Mouse (Mus musculus): ENCODE results near the gene Nos3. TPM values are rescaled to one million over a fixed set of nuclear protein-coding genes. Genes with fewer than 3 reads are reported as not detected.
A peak's percentile ranks its signal among the peaks of the same experiment; 100 is the strongest.
"Not testable (repeated sequence)": the region's sequence is repeated elsewhere in the genome, so short reads cannot be mapped to it uniquely, and the experiment has no call there.

Gene Nos3
- polyA plus RNA-seq, 1 experiment from 2014 or later = 7.2 TPM

DNA sequence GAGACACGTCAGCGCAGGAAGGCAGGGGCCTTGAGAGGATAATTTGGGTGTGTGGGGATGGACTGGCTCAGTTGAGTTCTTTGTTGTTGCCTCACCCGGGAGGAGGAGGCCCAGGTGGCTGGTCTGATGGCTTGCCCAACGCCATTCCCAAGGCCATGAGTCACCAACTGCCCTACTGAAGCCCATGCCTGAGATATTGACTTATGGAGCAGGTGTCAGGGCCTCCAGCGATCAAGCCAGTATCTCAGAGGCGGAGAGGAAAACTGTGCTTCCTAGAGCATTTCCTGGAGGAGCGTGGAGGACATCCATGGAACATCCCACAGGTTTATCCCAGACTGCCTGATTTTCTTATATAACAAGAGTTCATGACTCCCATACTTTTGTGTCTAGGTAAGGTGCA is 28.1 kb downstream of the Nos3 start:
- Histone ChIP-seq H3K4me1 (replicated peaks; ENCODE audit: control insufficient read depth, insufficient read depth, low read length) (peaks cover 21% of the 10 kb centered on the region), H3K36me3 (ENCODE audit: control insufficient read depth, insufficient read depth, low read length) (0 out of 2 replicates have a peak, but pooled peaks cover 3% of the 10 kb centered on the region), H3K9ac (ENCODE audit: low read depth, low read length) (no peak overlapping the region), H3K27me3 (replicated peaks; ENCODE audit: control insufficient read depth, insufficient read depth, low read length) (peaks cover 20% of the 10 kb centered on the region), H3K27ac (ENCODE audit: low read depth, low read length) (no peak overlapping the region), H3K4me2 (no peak overlapping the region), H3K4me3 (ENCODE audit: low read depth, low read length) (no peak overlapping the region), H3K9me3 (ENCODE audit: control insufficient read depth, low read length) (no peaks in the 10 kb centered on the region)
- WGBS = 69% methylated on average over 7 of the region's 7 CpGs
- ATAC-seq (replicated peaks; ENCODE audit: low FRiP score) (no peak), DNase-seq (ENCODE audit: low spot score) (no peak)

DNA sequence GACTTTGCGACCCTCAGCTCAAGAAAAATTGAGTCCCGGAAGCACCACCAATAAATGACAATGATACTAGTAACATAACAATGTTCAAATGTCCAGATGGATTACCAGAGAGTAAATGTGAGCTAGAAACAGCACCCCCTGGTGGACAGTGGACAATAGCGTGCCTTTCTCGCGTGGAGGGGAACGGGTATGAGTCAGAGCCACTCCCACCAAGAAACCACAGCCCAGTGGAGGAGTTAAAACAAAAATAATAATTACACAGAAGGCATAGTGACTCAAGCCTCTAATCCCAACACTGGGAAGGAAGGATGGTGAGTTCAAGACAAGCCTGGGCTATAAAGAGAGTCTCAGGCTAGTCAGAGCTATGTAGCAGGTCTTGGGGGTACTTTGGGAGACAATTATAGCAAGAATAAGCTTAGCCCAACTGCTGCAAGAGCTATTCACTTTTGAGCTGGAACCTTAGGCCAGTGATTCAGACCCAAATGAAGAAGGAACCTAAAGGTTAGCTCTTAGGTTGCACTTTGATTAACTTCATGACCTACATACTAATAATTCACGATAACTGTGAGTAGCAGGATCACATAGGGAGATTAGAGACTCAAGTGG is 28.9 kb downstream of the Nos3 start, which contains the start of gene Abcb8:
TSS of gene Abcb8 (plus strand) at position 272 of the 606 bp plus-strand sequence.
- H3K9ac ChIP-seq (ENCODE audit: low read depth, low read length) = peak within 1 kb of the TSS; percentile 67
- H3K27me3 ChIP-seq (replicated peaks; ENCODE audit: control insufficient read depth, insufficient read depth, low read length) = peaks cover 12% of the 10 kb centered on the region
- peak; percentile 63 for DNase-seq (ENCODE audit: low spot score)
- peak within 1 kb of the TSS; percentile 63 for H3K4me3 ChIP-seq (ENCODE audit: low read depth, low read length)
- H3K4me2 ChIP-seq = peak within 1 kb of the TSS; percentile 72
- no peak for ATAC-seq (replicated peaks; ENCODE audit: low FRiP score)
- H3K4me1 ChIP-seq (replicated peaks; ENCODE audit: control insufficient read depth, insufficient read depth, low read length) = peaks cover 15% of the 10 kb centered on the region
- 20% methylated on average over 7 of the region's 7 CpGs for WGBS
- H3K36me3 ChIP-seq (ENCODE audit: control insufficient read depth, insufficient read depth, low read length) = 0 out of 2 replicates have a peak, but pooled peaks cover 3% of the 10 kb centered on the region
- H3K27ac ChIP-seq (ENCODE audit: low read depth, low read length) = peak within 1 kb of the TSS; percentile 64
- H3K9me3 ChIP-seq (ENCODE audit: control insufficient read depth, low read length) = no peaks in the 10 kb centered on the region

DNA sequence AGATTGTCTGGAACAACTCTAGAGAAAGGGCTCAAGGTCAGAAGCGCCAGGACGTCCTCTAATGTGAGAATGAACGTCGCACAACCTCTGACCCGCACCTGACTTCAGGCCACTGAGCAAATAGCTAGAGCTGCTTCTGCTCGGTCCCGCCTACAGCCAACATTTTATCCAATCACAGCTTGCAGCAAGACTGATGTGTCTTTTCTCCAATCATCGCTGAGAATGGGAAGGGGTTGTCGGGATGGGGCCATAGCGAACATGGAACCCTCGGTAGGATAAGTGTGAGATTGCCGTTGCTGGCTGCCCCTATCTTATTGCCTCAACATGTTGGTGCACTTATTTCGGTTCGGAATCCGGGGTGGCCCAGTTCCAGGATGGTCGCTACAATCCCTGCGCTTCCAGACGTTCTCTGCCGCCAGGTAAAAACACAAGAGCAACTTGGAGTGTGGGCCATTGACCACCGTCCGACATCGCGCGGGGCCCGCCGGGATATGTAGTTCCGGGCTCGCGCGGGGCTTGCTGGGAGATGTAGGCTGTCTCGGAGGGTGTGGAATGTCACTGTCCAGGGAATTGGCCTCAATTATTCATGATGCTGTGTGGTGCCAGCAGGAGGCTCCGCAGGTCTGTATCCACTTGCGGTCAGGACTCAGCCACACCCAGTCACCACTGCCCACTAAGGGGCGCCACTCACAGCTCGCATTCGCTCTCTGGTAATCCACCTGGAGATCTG is 29.7 kb downstream of the Nos3 start:
- ATAC-seq (replicated peaks; ENCODE audit: low FRiP score) = peak; percentile 94

DNA sequence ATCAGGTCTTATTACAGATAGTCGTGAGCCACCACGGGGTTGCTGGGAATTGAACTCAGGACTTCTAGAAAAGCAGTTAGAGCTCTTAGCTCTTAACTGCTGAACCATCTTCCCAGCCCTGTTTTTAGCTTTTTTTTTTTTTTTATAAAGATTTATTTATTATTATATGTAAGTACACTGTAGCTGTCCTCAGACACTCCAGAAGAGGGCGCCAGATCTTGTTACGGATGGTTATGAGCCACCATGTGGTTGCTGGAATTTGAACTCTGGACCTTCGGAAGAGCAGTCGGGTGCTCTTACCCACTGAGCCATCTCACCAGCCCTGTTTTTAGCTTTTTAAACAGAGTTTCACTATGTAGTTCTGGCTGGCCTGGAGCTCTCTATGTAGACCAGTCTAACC is 31.6 kb downstream of the Nos3 start:
- not testable (repeated sequence) for DNase-seq (ENCODE audit: low spot score); H3K27me3 ChIP-seq (replicated peaks; ENCODE audit: control insufficient read depth, insufficient read depth, low read length); H3K4me1 ChIP-seq (replicated peaks; ENCODE audit: control insufficient read depth, insufficient read depth, low read length); H3K4me2 ChIP-seq; H3K9ac ChIP-seq (ENCODE audit: low read depth, low read length); ATAC-seq (replicated peaks; ENCODE audit: low FRiP score); H3K36me3 ChIP-seq (ENCODE audit: control insufficient read depth, insufficient read depth, low read length); H3K27ac ChIP-seq (ENCODE audit: low read depth, low read length); H3K9me3 ChIP-seq (ENCODE audit: control insufficient read depth, low read length); H3K4me3 ChIP-seq (ENCODE audit: low read depth, low read length)
- 81% methylated on average over 6 of the region's 6 CpGs for WGBS

More for the DNA sequence above, 29.7 kb downstream of the Nos3 start:
- WGBS = 1% methylated on average over 36 of the region's 36 CpGs
- Histone ChIP-seq H3K9ac (ENCODE audit: low read depth, low read length) (peak overlapping the region; percentile 67), H3K27ac (ENCODE audit: low read depth, low read length) (peak overlapping the region; percentile 64), H3K9me3 (ENCODE audit: control insufficient read depth, low read length) (no peaks in the 10 kb centered on the region), H3K27me3 (replicated peaks; ENCODE audit: control insufficient read depth, insufficient read depth, low read length) (0 out of 2 replicates have a peak, but pooled peaks cover 5% of the 10 kb centered on the region), H3K4me2 (peak overlapping the region; percentile 72), H3K4me1 (replicated peaks; ENCODE audit: control insufficient read depth, insufficient read depth, low read length) (peaks cover 13% of the 10 kb centered on the region), H3K36me3 (ENCODE audit: control insufficient read depth, insufficient read depth, low read length) (0 out of 2 replicates have a peak, but pooled peaks cover 3% of the 10 kb centered on the region), H3K4me3 (ENCODE audit: low read depth, low read length) (peak overlapping the region; percentile 63)
- peak; percentile 96 for DNase-seq (ENCODE audit: low spot score)

DNA sequence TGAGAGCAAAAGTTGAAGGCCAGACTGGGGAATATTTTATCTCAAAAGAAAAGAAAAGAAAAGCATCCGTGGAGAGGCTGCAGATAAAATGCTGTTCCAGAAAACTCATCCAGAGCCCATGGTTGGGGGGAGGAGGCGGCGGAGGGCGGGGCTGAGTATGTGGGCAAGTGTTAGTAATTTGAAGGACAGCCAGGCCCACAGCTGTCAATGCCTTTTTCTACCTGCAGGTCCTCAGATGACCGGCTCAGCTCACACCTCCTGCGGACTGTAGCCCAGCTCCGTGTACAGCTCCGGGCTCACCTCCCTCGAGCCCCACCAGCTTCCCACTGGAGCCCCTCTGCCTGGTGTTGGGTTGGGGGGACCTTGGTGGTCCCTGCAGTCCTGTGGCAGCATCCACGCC is 35.1 kb downstream of the Nos3 start:
- Histone ChIP-seq H3K4me2 (no peak overlapping the region), H3K27me3 (replicated peaks; ENCODE audit: control insufficient read depth, insufficient read depth, low read length) (no peaks in the 10 kb centered on the region), H3K9me3 (ENCODE audit: control insufficient read depth, low read length) (no peaks in the 10 kb centered on the region), H3K4me1 (replicated peaks; ENCODE audit: control insufficient read depth, insufficient read depth, low read length) (peaks cover 4% of the 10 kb centered on the region; the same call in 1 of the 2 replicates), H3K27ac (ENCODE audit: low read depth, low read length) (no peak overlapping the region), H3K4me3 (ENCODE audit: low read depth, low read length) (no peak overlapping the region), H3K36me3 (ENCODE audit: control insufficient read depth, insufficient read depth, low read length) (peaks cover 15% of the 10 kb centered on the region; the same call in 1 of the 2 replicates), H3K9ac (ENCODE audit: low read depth, low read length) (no peak overlapping the region)
- 85% methylated on average over 10 of the region's 10 CpGs for WGBS
- DNase-seq (ENCODE audit: low spot score) (no peak), ATAC-seq (replicated peaks; ENCODE audit: low FRiP score) (no peak)

DNA sequence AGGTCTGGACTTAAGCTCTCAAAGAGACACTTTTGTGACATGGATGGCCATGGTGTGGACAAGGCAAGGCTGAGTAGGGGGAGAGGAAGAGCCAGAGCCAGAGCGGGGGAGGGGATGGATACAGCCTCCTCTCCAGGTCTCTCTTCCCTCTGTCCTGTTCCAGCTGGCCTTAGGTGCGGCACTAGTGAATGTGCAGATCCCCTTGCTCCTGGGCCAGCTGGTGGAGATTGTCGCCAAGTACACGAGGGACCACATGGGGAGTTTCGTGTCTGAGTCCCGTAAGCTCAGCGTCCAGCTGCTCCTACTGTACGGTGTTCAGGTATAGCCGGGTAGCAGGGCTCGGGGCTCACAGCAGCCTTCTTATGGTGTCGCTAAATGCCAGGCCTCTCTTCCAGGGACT is 35.8 kb downstream of the Nos3 start:
- Histone ChIP-seq H3K4me1 (replicated peaks; ENCODE audit: control insufficient read depth, insufficient read depth, low read length) (no peaks in the 10 kb centered on the region; the same call in 1 of the 2 replicates), H3K4me3 (ENCODE audit: low read depth, low read length) (no peak overlapping the region), H3K27ac (ENCODE audit: low read depth, low read length) (no peak overlapping the region), H3K9me3 (ENCODE audit: control insufficient read depth, low read length) (no peaks in the 10 kb centered on the region), H3K36me3 (ENCODE audit: control insufficient read depth, insufficient read depth, low read length) (peaks cover 17% of the 10 kb centered on the region; the same call in 1 of the 2 replicates), H3K4me2 (no peak overlapping the region), H3K27me3 (replicated peaks; ENCODE audit: control insufficient read depth, insufficient read depth, low read length) (no peaks in the 10 kb centered on the region), H3K9ac (ENCODE audit: low read depth, low read length) (no peak overlapping the region)
- ATAC-seq (replicated peaks; ENCODE audit: low FRiP score) (no peak), DNase-seq (ENCODE audit: low spot score) (no peak)
- 90% methylated on average over 11 of the region's 11 CpGs for WGBS

DNA sequence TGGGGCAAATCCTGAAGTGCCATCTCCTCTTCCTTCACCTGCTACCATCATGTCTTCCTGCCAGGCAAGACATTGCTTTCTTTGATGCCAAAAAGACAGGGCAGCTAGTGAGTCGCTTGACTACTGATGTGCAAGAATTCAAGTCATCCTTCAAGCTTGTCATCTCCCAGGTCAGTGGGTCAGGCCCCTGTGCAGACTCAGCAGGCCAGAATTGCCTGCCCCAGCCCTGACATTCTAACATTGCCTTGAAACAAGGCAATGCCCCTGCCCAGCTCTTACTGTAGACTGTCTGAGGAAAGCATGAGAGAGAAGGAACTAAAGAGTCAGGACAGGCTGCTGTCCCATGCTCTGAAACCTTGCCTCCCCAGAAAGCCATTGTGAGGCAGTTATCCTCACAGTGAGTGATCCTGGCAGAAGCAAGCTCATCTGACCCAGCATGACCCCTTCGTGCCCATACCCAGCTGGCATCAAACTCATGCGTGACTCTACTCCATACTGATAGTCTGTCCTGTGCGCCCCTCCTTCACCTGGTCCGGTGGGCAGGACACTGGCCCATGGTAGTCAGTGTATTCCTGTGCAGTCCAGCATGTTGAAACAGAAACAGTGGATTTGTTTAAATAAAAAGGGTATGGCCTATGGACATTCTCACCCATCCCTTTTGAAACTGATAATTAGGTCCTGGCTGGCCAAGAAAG is 36.4 kb downstream of the Nos3 start:
- H3K36me3 ChIP-seq (ENCODE audit: control insufficient read depth, insufficient read depth, low read length) = peaks cover 17% of the 10 kb centered on the region; the same call in 1 of the 2 replicates

DNA sequence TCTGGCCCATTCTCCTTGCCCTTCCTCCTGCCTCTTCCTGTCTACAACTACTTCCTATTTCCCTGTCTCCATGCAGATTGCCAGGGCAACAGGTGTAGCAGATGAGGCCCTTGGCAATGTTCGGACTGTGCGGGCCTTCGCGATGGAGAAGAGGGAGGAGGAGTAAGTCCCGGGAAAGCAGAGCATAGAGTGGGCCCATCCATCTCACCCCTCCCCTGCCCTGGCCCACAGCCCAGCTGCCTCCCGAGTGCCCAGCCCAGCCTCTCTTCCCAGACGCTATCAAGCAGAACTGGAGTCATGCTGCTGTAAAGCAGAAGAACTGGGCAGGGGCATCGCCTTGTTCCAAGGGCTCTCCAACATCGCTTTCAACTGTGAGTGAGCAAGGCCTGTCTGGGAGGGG is 37.4 kb downstream of the Nos3 start:
- Histone ChIP-seq H3K27ac (ENCODE audit: low read depth, low read length) (no peak overlapping the region), H3K4me2 (no peak overlapping the region), H3K4me1 (replicated peaks; ENCODE audit: control insufficient read depth, insufficient read depth, low read length) (no peaks in the 10 kb centered on the region; the same call in 1 of the 2 replicates), H3K9ac (ENCODE audit: low read depth, low read length) (no peak overlapping the region), H3K9me3 (ENCODE audit: control insufficient read depth, low read length) (no peaks in the 10 kb centered on the region), H3K27me3 (replicated peaks; ENCODE audit: control insufficient read depth, insufficient read depth, low read length) (no peaks in the 10 kb centered on the region), H3K36me3 (ENCODE audit: control insufficient read depth, insufficient read depth, low read length) (peaks cover 14% of the 10 kb centered on the region; the same call in 1 of the 2 replicates), H3K4me3 (ENCODE audit: low read depth, low read length) (no peak overlapping the region)
- no peak for DNase-seq (ENCODE audit: low spot score)
- WGBS = 85% methylated on average over 9 of the region's 9 CpGs
- ATAC-seq (replicated peaks; ENCODE audit: low FRiP score) = no peak

More for the DNA sequence above, 36.4 kb downstream of the Nos3 start:
- ATAC-seq (replicated peaks; ENCODE audit: low FRiP score) = no peak
- Histone ChIP-seq H3K9me3 (ENCODE audit: control insufficient read depth, low read length) (no peaks in the 10 kb centered on the region), H3K27me3 (replicated peaks; ENCODE audit: control insufficient read depth, insufficient read depth, low read length) (no peaks in the 10 kb centered on the region), H3K9ac (ENCODE audit: low read depth, low read length) (no peak overlapping the region), H3K4me2 (no peak overlapping the region), H3K4me3 (ENCODE audit: low read depth, low read length) (no peak overlapping the region), H3K27ac (ENCODE audit: low read depth, low read length) (no peak overlapping the region), H3K4me1 (replicated peaks; ENCODE audit: control insufficient read depth, insufficient read depth, low read length) (no peaks in the 10 kb centered on the region; the same call in 1 of the 2 replicates)
- 91% methylated on average over 5 of the region's 5 CpGs for WGBS
- DNase-seq (ENCODE audit: low spot score) = no peak
